Mouse (Mus musculus) intestine, postnatal 0 days (tissue): ENCODE measurements at regions not wholly inside any gene's neighbourhood (a gene's known extent, or its start where the extent isn't known, plus 50 kb on each side); places are given as distances from the start of the nearest gene placed in this dataset.

Experiments used
- ATAC-seq: fragments of 200-750 bp; cut with Nextera tagmentation; 2 replicates; pipeline ENCODE4 v1.8.0; 2017; ENCODE audit warnings: mild to moderate bottlenecking, moderate TSS enrichment, moderate library complexity
- H3K27ac ChIP-seq: fragments of 300-500 bp; sonication (generic); 2 replicates; pipeline ENCODE4 v1.5.1; 2014; ENCODE audit warnings: mild to moderate bottlenecking, low read depth, low read length, moderate library complexity
- H3K27me3 ChIP-seq: fragments of 300-500 bp; sonication (generic); replicated peaks from 2 replicates; pipeline ENCODE4 v1.6.1; 2014; ENCODE audit warnings: low read length, mixed read lengths; ENCODE audit not compliant: control insufficient read depth, insufficient read depth
- H3K36me3 ChIP-seq: fragments of 300-500 bp; sonication (generic); 2 replicates; pipeline ENCODE4 v1.6.1; 2014; ENCODE audit warnings: mild to moderate bottlenecking, moderate library complexity; ENCODE audit not compliant: control insufficient read depth, insufficient read depth
- H3K4me1 ChIP-seq: fragments of 300-500 bp; sonication (generic); replicated peaks from 2 replicates; pipeline ENCODE4 v1.6.1; 2014; ENCODE audit warnings: antibody characterized with exemption, low read length, mixed read lengths; ENCODE audit not compliant: control insufficient read depth, insufficient read depth
- H3K4me2 ChIP-seq: fragments of 300-500 bp; sonication (generic); replicated peaks from 2 replicates; pipeline ENCODE4 v1.6.1; 2014; ENCODE audit warnings: low read depth, mild to moderate bottlenecking, moderate library complexity
- H3K4me3 ChIP-seq: fragments of 300-500 bp; sonication (generic); 2 replicates; pipeline ENCODE4 v1.5.1; 2014; ENCODE audit warnings: low read depth, low read length
- H3K9ac ChIP-seq: fragments of 300-500 bp; sonication (generic); 2 replicates; pipeline ENCODE4 v1.6.1; 2014; ENCODE audit warnings: mild to moderate bottlenecking, low read depth, low read length
- H3K9me3 ChIP-seq: fragments of 300-500 bp; sonication (generic); 2 replicates; pipeline ENCODE4 v1.6.1; 2016; ENCODE audit warnings: mixed run types; ENCODE audit not compliant: control insufficient read depth
- CTCF ChIP-seq: sonication (generic); IDR thresholded peaks from 2 replicates; pipeline ENCODE4 v1.5.1; 2016; ENCODE audit warnings: low read depth, mild to moderate bottlenecking, control low read depth, antibody characterized with exemption, moderate library complexity
- WGBS: fragments of 180-500 bp; shearing (Covaris S2); extraction: QIAGEN DNeasy Blood & Tissue Kit; methylation state at CpG from one replicate; pipeline ENCODE4 v1.1.7; 2014; 5-methylcytosine and 5-hydroxymethylcytosine counted together

- 72% methylated on average over 4 of the region's 4 CpGs for WGBS
- Histone ChIP-seq H3K4me3 (no peak overlapping the region), H3K4me2 (no peak overlapping the region), H3K27ac (no peak overlapping the region), H3K36me3 (no peaks in the 10 kb centered on the region), H3K9me3 (no peaks in the 10 kb centered on the region), H3K4me1 (no peaks in the 10 kb centered on the region), H3K27me3 (no peaks in the 10 kb centered on the region), H3K9ac (no peak overlapping the region)
- no peak for TF ChIP-seq CTCF
- no peak for ATAC-seq
Measured at GRCm38 (mm10) chr11:113008521-113008920, 226.5 kb downstream of the Sox9 start.

- Histone ChIP-seq H3K4me3 (no peak overlapping the region), H3K27ac (no peak overlapping the region), H3K9me3 (no peaks in the 10 kb centered on the region), H3K9ac (no peak overlapping the region), H3K27me3 (no peaks in the 10 kb centered on the region), H3K4me1 (no peaks in the 10 kb centered on the region), H3K36me3 (no peaks in the 10 kb centered on the region), H3K4me2 (no peak overlapping the region)
- 89% methylated on average over 6 of the region's 6 CpGs for WGBS
- TF ChIP-seq CTCF: no peak
- ATAC-seq: no peak
Measured at GRCm38 (mm10) chr11:113009376-113009775, 227.4 kb downstream of the Sox9 start.

GRCm38 (mm10) chr11:113010906-113011305, 228.9 kb downstream of the Sox9 start:
- H3K4me3 ChIP-seq: no peak overlapping the region
- no peak overlapping the region for H3K27ac ChIP-seq
- no peak overlapping the region for H3K9ac ChIP-seq
- H3K36me3 ChIP-seq: no peaks in the 10 kb centered on the region
- no peaks in the 10 kb centered on the region for H3K4me1 ChIP-seq
- no peak for ATAC-seq
- no peaks in the 10 kb centered on the region for H3K9me3 ChIP-seq
- H3K4me2 ChIP-seq: no peak overlapping the region
- WGBS: 87% methylated on average over 5 of the region's 5 CpGs
- no peaks in the 10 kb centered on the region for H3K27me3 ChIP-seq
- TF ChIP-seq CTCF: no peak

- WGBS: 75% methylated on average over 10 of the region's 10 CpGs
- no peaks in the 10 kb centered on the region for H3K27me3 ChIP-seq
- H3K9me3 ChIP-seq: no peaks in the 10 kb centered on the region
- no peak overlapping the region for H3K4me2 ChIP-seq
- ATAC-seq: no peak
- no peak for TF ChIP-seq CTCF
- no peaks in the 10 kb centered on the region for H3K36me3 ChIP-seq
- no peak overlapping the region for H3K27ac ChIP-seq
- H3K9ac ChIP-seq: no peak overlapping the region
- no peaks in the 10 kb centered on the region for H3K4me1 ChIP-seq
- H3K4me3 ChIP-seq: no peak overlapping the region
Measured at GRCm38 (mm10) chr11:113014186-113015010, 232.4 kb downstream of the Sox9 start.

- H3K9me3 ChIP-seq: no peaks in the 10 kb centered on the region
- 69% methylated on average over 13 of the region's 13 CpGs for WGBS
- no peak for ATAC-seq
Measured at GRCm38 (mm10) chr11:113015686-113016304, 233.8 kb downstream of the Sox9 start.

GRCm38 (mm10) chr11:113016801-113017715, 235.0 kb downstream of the Sox9 start:
- H3K9me3 ChIP-seq: no peaks in the 10 kb centered on the region
- TF ChIP-seq CTCF: no peak
- no peak overlapping the region for H3K4me2 ChIP-seq
- H3K27ac ChIP-seq: no peak overlapping the region
- H3K36me3 ChIP-seq: no peaks in the 10 kb centered on the region
- no peak overlapping the region for H3K9ac ChIP-seq
- no peak for ATAC-seq
- no peak overlapping the region for H3K4me3 ChIP-seq
- no peaks in the 10 kb centered on the region for H3K27me3 ChIP-seq
- H3K4me1 ChIP-seq: no peaks in the 10 kb centered on the region
- 80% methylated on average over 7 of the region's 7 CpGs for WGBS

More at GRCm38 (mm10) chr11:113015686-113016304, 233.8 kb downstream of the Sox9 start:
- Histone ChIP-seq H3K9ac (no peak overlapping the region), H3K36me3 (no peaks in the 10 kb centered on the region), H3K27ac (no peak overlapping the region), H3K27me3 (no peaks in the 10 kb centered on the region), H3K4me1 (no peaks in the 10 kb centered on the region), H3K4me3 (no peak overlapping the region), H3K4me2 (no peak overlapping the region)
- TF ChIP-seq CTCF: no peak
